Comparison of ENCODE assay signal across 13 mouse cellular contexts in genomic region chr8:88293590-88294356, GRCm38 (mm10). TPM values are rescaled to one million over a fixed set of nuclear protein-coding genes. Genes with fewer than 3 reads are reported as not detected.
A peak's percentile ranks its signal among the peaks of the same experiment; 100 is the strongest.
DNase-seq lines count a peak whose midpoint lies in the region; ATAC-seq and TF ChIP-seq lines count a peak whose summit lies in the region.
"Had no signal": no experiment of that assay in that cellular context is flagged by ENCODE, and none has a peak within 500 bp of the region (broad histone marks: within the 10 kb centered on the region; RNA-seq: fewer than 3 reads in every experiment).

No protein-coding gene starts in this region.

- peak overlapping the region; percentile 50 for H3K4me3 ChIP-seq in gastrocnemius, adult 2 months
- H3K4me3 ChIP-seq in CH12.LX (replicated peaks in 1 of 3; ENCODE audit: low read depth in 2 of 3, low read length in 2 of 3, poor library complexity in 1 of 3) = peak overlapping the region; percentile 18 to 64 (median 60)
- peak overlapping the region; percentile 24 for H3K4me3 ChIP-seq in liver, embryonic 12.5 days
- H3K4me3 ChIP-seq in forebrain, embryonic 12.5 days (replicated peaks) = no peak overlapping the region
- no peak overlapping the region for H3K4me3 ChIP-seq in kidney, embryonic 16.5 days (ENCODE audit: low read length)
- H3K4me3 ChIP-seq: limb, embryonic 10.5 days had no signal

- no peaks in the 10 kb centered on the region for H3K9me3 ChIP-seq in CH12.LX (replicated peaks; ENCODE audit: low read length)
- no peaks in the 10 kb centered on the region for H3K9me3 ChIP-seq in liver, embryonic 12.5 days (replicated peaks)
- H3K9me3 ChIP-seq in forebrain, embryonic 12.5 days = no peaks in the 10 kb centered on the region
- no peaks in the 10 kb centered on the region for H3K9me3 ChIP-seq in kidney, embryonic 16.5 days (ENCODE audit: low read length)
- H3K9me3 ChIP-seq: limb, embryonic 10.5 days had no signal

- peak overlapping the region; percentile 41 for H3K4me2 ChIP-seq in CH12.LX (ENCODE audit: insufficient read depth, low read depth, poor library complexity, severe bottlenecking)
- H3K4me2 ChIP-seq in liver, embryonic 12.5 days = peak overlapping the region; percentile 51
- H3K4me2 ChIP-seq in forebrain, embryonic 12.5 days = no peak overlapping the region
- H3K4me2 ChIP-seq in kidney, embryonic 16.5 days (replicated peaks; ENCODE audit: low read depth, low read length) = no peak overlapping the region
- H3K4me2 ChIP-seq: heart, embryonic 11.5 days had no signal

- in situ Hi-C loops in CH12.LX (cut with MboI; ENCODE audit: low pct_ligation_motif_present, low pct_unique_long_range_greater_than_20kb, low sequenced_read_pairs) = no loop called here

- peak; percentile 60; the same call in 1 of the 2 replicates for TF ChIP-seq POLR2A in CH12.LX (IDR thresholded peaks at IDR 0.05; ENCODE audit: low read depth, low read length)

- intact Hi-C loops in gastrocnemius, adult 2 months (cut with DNase I) = no loop called here

- 29% methylated on average over 9 of the region's 9 CpGs for WGBS in liver, embryonic 12.5 days (ENCODE audit: insufficient replicate concordance)
- WGBS in forebrain, embryonic 12.5 days = 90% methylated on average over 9 of the region's 9 CpGs
- 85% methylated on average over 9 of the region's 9 CpGs for WGBS in kidney, embryonic 16.5 days

- TF ChIP-seq EP300 in CH12.LX (IDR thresholded peaks at IDR 0.05; ENCODE audit: low read length) = no peak

- H3K27ac ChIP-seq in gastrocnemius, adult 2 months = peak overlapping the region; percentile 28
- H3K27ac ChIP-seq in CH12.LX (ENCODE audit: insufficient read depth, low read depth) = 0 out of 2 replicates have a peak overlapping the region, but pooled peaks have one; percentile 21
- peak overlapping the region; percentile 68 for H3K27ac ChIP-seq in liver, embryonic 12.5 days
- H3K27ac ChIP-seq in forebrain, embryonic 12.5 days = no peak overlapping the region
- no peak overlapping the region for H3K27ac ChIP-seq in kidney, embryonic 16.5 days (ENCODE audit: low read length)

- 0 out of 2 replicates have a peak, but pooled peaks cover 4% of the 10 kb centered on the region for H3K79me2 ChIP-seq in CH12.LX (replicated peaks; ENCODE audit: control insufficient read depth, extremely low read depth, insufficient read depth, poor library complexity, severe bottlenecking)

- no peak for DNase-seq in gastrocnemius, adult 2 months
- no peak for DNase-seq in gastrocnemius, adult 18-20 months (ENCODE audit: low spot score)
- peak; percentile 93 for DNase-seq in CH12.LX (ENCODE audit: extremely low read depth)
- DNase-seq in naive thymus-derived CD4-positive, alpha-beta T cell, adult 2 months (ENCODE audit: low read depth) = peak; percentile 61
- DNase-seq in right cerebral cortex, postnatal 4 days = no peak
- DNase-seq: cerebellum, adult 2 months had no signal

- dilution Hi-C loops in CH12.LX (cut with MboI; ENCODE audit: extremely low pct_ligation_motif_present, extremely low pct_unique_long_range_greater_than_20kb, low sequenced_read_pairs) = no loop called here

- peaks cover 20 to 49% of the 10 kb centered on the region in 2 experiments for H3K36me3 ChIP-seq in CH12.LX (replicated peaks in 1 of 2; ENCODE audit: control insufficient read depth in 1 of 2, insufficient read depth in 1 of 2, low read length in 1 of 2)
- H3K36me3 ChIP-seq in liver, embryonic 12.5 days = peaks cover 21% of the 10 kb centered on the region
- H3K36me3 ChIP-seq in forebrain, embryonic 12.5 days (replicated peaks) = no peaks in the 10 kb centered on the region
- H3K36me3 ChIP-seq in kidney, embryonic 16.5 days (ENCODE audit: insufficient read depth, low read length) = no peaks in the 10 kb centered on the region
- H3K36me3 ChIP-seq: limb, embryonic 10.5 days had no signal

- no peak for ATAC-seq in liver, embryonic 12.5 days
- no peak for ATAC-seq in forebrain, embryonic 12.5 days (ENCODE audit: low FRiP score)
- no peak for ATAC-seq in kidney, embryonic 16.5 days (ENCODE audit: low FRiP score, low TSS enrichment)
- ATAC-seq: intestine, embryonic 16.5 days; midbrain, embryonic 16.5 days had no signal

- H3K27me3 ChIP-seq in CH12.LX (replicated peaks) = no peaks in the 10 kb centered on the region
- no peaks in the 10 kb centered on the region for H3K27me3 ChIP-seq in liver, embryonic 12.5 days (replicated peaks)
- no peaks in the 10 kb centered on the region for H3K27me3 ChIP-seq in forebrain, embryonic 12.5 days
- H3K27me3 ChIP-seq in kidney, embryonic 16.5 days (ENCODE audit: insufficient read depth, low read length) = no peaks in the 10 kb centered on the region

- TF ChIP-seq RAD21 in CH12.LX (IDR thresholded peaks at IDR 0.05; ENCODE audit: low read depth, low read length) = no peak

- peaks cover 25 to 87% of the 10 kb centered on the region in 2 experiments for H3K4me1 ChIP-seq in CH12.LX (ENCODE audit: control insufficient read depth in 1 of 2, insufficient read depth in 2 of 2)
- H3K4me1 ChIP-seq in liver, embryonic 12.5 days = peaks cover 99% of the 10 kb centered on the region
- no peaks in the 10 kb centered on the region for H3K4me1 ChIP-seq in forebrain, embryonic 12.5 days
- 0 out of 2 replicates have a peak, but pooled peaks cover 3% of the 10 kb centered on the region for H3K4me1 ChIP-seq in kidney, embryonic 16.5 days (ENCODE audit: insufficient read depth, low read length)

- peak overlapping the region; percentile 39 for H3K9ac ChIP-seq in CH12.LX (ENCODE audit: insufficient read depth, low read depth)
- H3K9ac ChIP-seq in liver, embryonic 12.5 days = peak overlapping the region; percentile 44
- H3K9ac ChIP-seq in forebrain, embryonic 12.5 days = no peak overlapping the region
- H3K9ac ChIP-seq in kidney, embryonic 16.5 days (replicated peaks; ENCODE audit: low read length) = no peak overlapping the region

- TF ChIP-seq CTCF in gastrocnemius, adult 2 months (IDR thresholded peaks at IDR 0.05) = no peak
- TF ChIP-seq CTCF in CH12.LX (conservative IDR thresholded peaks at IDR 0.05 in 1 of 2, IDR thresholded peaks at IDR 0.05 in 1 of 2; ENCODE audit: low read depth in 2 of 2, low read length in 2 of 2) = no peak

TF ChIP-seq in CH12.LX, 34 proteins besides CTCF, POLR2A, EP300 and RAD21 (continues in another document):
- TF ChIP-seq UBTF (IDR thresholded peaks at IDR 0.05; ENCODE audit: low read depth, low read length) (no peak), KAT2A (IDR thresholded peaks at IDR 0.05; ENCODE audit: insufficient replicate concordance, low read length) (no peak), USF2 (conservative IDR thresholded peaks at IDR 0.05; ENCODE audit: low read depth, low read length) (peak; percentile 58), NRF1 (IDR thresholded peaks at IDR 0.05; ENCODE audit: low read depth, low read length) (no peak), MAZ (IDR thresholded peaks at IDR 0.05; ENCODE audit: low read depth, low read length) (no peak), BHLHE40 (IDR thresholded peaks at IDR 0.05; ENCODE audit: low read depth, low read length) (peak; percentile 31; the same call in 1 of the 2 replicates), MEF2A (IDR thresholded peaks at IDR 0.05; ENCODE audit: borderline replicate concordance, low read depth, low read length) (no peak), JUND (conservative IDR thresholded peaks at IDR 0.05; ENCODE audit: low read depth, low read length) (no peak), ZMIZ1 (IDR thresholded peaks at IDR 0.05; ENCODE audit: low read depth, low read length) (0 out of 2 replicates have a peak, but pooled peaks have one; percentile 48), NELFE (IDR thresholded peaks at IDR 0.05; ENCODE audit: low read depth, low read length) (peak; percentile 63), CHD2 (IDR thresholded peaks at IDR 0.05; ENCODE audit: low read length) (peak; percentile 60; the same call in 1 of the 2 replicates), HCFC1 (IDR thresholded peaks at IDR 0.05; ENCODE audit: low read depth, low read length) (no peak), ZNF384 (IDR thresholded peaks at IDR 0.05; ENCODE audit: low read depth, low read length) (no peak), RCOR1 (conservative IDR thresholded peaks at IDR 0.05; ENCODE audit: low read depth, low read length) (no peak), MAFK (IDR thresholded peaks at IDR 0.05; ENCODE audit: insufficient replicate concordance, low read length) (no peak), E2F4 (IDR thresholded peaks at IDR 0.05; ENCODE audit: insufficient replicate concordance, low read depth, low read length) (no peak), SMC3 (IDR thresholded peaks at IDR 0.05; ENCODE audit: low read depth, low read length) (no peak), GABPA (IDR thresholded peaks at IDR 0.05; ENCODE audit: insufficient replicate concordance, low read depth, low read length) (no peak), MXI1 (IDR thresholded peaks at IDR 0.05; ENCODE audit: low read depth, low read length) (no peak; the same call in 1 of the 2 replicates), CHD1 (IDR thresholded peaks at IDR 0.05; ENCODE audit: low read depth, low read length) (no peak), ETS1 (conservative IDR thresholded peaks at IDR 0.05; ENCODE audit: low read depth, low read length) (no peak), MYC (IDR thresholded peaks at IDR 0.05; ENCODE audit: low read depth, low read length) (no peak), TCF12 (IDR thresholded peaks at IDR 0.05; ENCODE audit: low read depth, low read length) (no peak), TBP (conservative IDR thresholded peaks at IDR 0.05; ENCODE audit: low read depth, low read length) (peak; percentile 82), ZC3H11A (IDR thresholded peaks at IDR 0.05; ENCODE audit: low read depth, low read length) (no peak), ZKSCAN1 (IDR thresholded peaks at IDR 0.05; ENCODE audit: borderline replicate concordance, low read depth, low read length) (no peak), MAX (IDR thresholded peaks at IDR 0.05; ENCODE audit: low read length) (peak; percentile 62; the same call in 1 of the 2 replicates), IRF4 (IDR thresholded peaks at IDR 0.05; ENCODE audit: low read depth, low read length) (no peak), USF1 (IDR thresholded peaks at IDR 0.05; ENCODE audit: low read depth, low read length) (peak; percentile 67), ELF1 (IDR thresholded peaks at IDR 0.05; ENCODE audit: low read depth, low read length) (peak; percentile 61), PAX5 (IDR thresholded peaks at IDR 0.05; ENCODE audit: low read length) (no peak)

RNA-seq across cellular contexts. Expression of gene Adcy7, which starts 21.6 kb away (rescaled TPM):
- total RNA-seq in gastrocnemius, adult 2 months (2021) = 1 to 10 TPM; 3.4 to 6.6 TPM
- 1 to 10 TPM; 1.9 to 3.2 TPM for total RNA-seq in gastrocnemius, adult 18-20 months (2021)
- 25.7 and 25.9 TPM in 2 replicates for total RNA-seq in CH12.LX (2012; rRNA removed)
- total RNA-seq in CH12.LX (2014; rRNA removed) = 25.5 and 27.0 TPM in 2 replicates
- 28.5 and 28.8 TPM in 2 replicates for polyA plus RNA-seq in CH12.LX (2012; ENCODE audit: insufficient read length, low read depth)
- polyA plus RNA-seq in liver, embryonic 12.5 days (2016; fragmentation: Nextera tagmentation; extraction: Ambion mirVana) = 38.0 and 41.6 TPM in 2 replicates
- 2.2 and 2.5 TPM in 2 replicates for polyA plus RNA-seq in forebrain, embryonic 12.5 days (2016; fragmentation: Nextera tagmentation; extraction: Ambion mirVana)
- 3.0 and 3.7 TPM in 2 replicates for polyA plus RNA-seq in kidney, embryonic 16.5 days (2015; fragmentation: Nextera tagmentation; extraction: Ambion mirVana)

Comparison
In these comparisons a context has a peak if more than half of its experiments do, and no peak if none do; other contexts are left out.
1. DNase-seq: peak in CH12.LX (single experiment) and naive thymus-derived CD4-positive, alpha-beta T cell, adult 2 months (single experiment); none in gastrocnemius, adult 2 months (single experiment), gastrocnemius, adult 18-20 months (single experiment) and right cerebral cortex, postnatal 4 days (single experiment).
2. H3K27ac ChIP-seq: peak in gastrocnemius, adult 2 months (single experiment), CH12.LX (single experiment) and liver, embryonic 12.5 days (single experiment); none in forebrain, embryonic 12.5 days (single experiment) and kidney, embryonic 16.5 days (single experiment).
3. H3K4me3 ChIP-seq: peak in gastrocnemius, adult 2 months (single experiment), CH12.LX (3 of 3) and liver, embryonic 12.5 days (single experiment); none in forebrain, embryonic 12.5 days (single experiment) and kidney, embryonic 16.5 days (single experiment).
4. H3K4me2 ChIP-seq: peak in CH12.LX (single experiment) and liver, embryonic 12.5 days (single experiment); none in forebrain, embryonic 12.5 days (single experiment) and kidney, embryonic 16.5 days (single experiment).
5. H3K9ac ChIP-seq: peak in CH12.LX (single experiment) and liver, embryonic 12.5 days (single experiment); none in forebrain, embryonic 12.5 days (single experiment) and kidney, embryonic 16.5 days (single experiment).